Mouse (Mus musculus): ENCODE data around the gene Tmem256.

The Tmem256 gene

DNA sequence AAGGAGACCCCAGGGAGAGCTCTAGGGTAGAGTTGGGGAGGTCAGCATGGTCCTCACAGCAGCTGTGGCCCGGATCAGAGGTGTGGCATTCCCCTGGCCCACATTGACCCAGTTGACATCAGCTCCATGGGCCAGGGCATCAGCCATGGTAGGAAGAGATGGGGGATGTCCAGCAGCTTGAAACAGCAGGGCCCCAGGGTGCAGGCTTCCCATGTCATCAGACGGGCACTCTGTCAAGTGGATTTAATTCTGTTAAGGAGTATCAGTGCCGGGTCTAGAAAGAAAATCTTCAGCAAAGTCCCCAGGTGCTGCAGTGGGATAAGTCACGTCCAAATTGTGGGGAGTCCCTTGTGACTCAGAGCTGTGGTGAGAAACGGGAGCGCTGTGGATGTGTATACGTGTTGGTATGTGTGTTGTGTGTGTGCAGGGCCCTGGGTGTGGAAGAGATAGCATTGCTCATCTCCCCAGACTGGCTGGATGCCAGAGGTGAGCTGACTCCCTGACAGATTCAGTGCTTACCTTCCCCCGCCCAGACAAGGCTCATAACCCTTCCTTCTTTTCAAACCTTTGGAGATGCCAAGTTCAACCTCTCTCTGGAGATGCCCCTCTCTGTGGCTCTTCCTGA lies 45.3 kb downstream of the Tmem256 start:
- DNase-seq (ENCODE audit: low read depth, low spot score), result no peak

DNA sequence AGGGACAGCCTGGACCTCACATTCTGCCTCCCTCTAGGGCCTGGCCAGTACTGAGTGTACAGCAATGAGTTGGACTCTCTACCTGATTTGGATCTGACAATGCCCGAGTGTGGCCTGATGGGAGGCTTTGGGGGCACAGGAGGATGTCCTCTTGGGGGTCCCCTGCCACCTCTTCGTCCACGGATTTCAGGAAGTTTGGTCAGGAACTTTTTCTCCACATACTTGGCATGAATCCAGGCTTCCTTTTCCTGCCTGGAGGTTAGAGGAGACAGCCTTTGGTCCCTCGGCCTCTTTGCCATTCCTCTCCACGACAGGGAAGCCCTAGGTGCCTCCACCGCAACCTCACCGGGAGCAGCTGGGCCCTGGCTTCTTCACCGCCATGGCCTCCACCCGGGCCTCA lies 45.9 kb downstream of the Tmem256 start:
- DNase-seq (ENCODE audit: low read depth, low spot score), result no peak

DNA sequence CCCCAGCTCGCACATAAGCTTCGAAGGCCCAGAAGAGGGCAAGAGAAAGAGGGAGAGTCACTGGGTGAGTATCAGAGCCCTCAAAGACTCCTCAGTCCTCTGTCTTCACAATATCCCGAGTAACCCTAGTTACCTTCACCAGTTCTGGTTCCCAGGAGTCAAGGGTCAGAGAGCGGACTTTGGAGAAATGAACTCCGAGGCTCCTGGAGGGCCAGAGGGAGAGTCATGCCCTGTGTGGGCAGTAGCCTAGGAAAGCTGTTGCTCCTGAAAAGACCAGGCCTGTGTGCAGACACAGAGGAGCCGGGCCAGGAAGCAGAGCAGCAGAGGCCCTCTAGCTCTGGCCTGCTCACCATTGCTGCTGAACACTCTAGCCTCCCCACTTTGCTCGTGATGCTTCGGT lies 46.3 kb downstream of the Tmem256 start:
- no peak for DNase-seq (ENCODE audit: low read depth, low spot score)

DNA sequence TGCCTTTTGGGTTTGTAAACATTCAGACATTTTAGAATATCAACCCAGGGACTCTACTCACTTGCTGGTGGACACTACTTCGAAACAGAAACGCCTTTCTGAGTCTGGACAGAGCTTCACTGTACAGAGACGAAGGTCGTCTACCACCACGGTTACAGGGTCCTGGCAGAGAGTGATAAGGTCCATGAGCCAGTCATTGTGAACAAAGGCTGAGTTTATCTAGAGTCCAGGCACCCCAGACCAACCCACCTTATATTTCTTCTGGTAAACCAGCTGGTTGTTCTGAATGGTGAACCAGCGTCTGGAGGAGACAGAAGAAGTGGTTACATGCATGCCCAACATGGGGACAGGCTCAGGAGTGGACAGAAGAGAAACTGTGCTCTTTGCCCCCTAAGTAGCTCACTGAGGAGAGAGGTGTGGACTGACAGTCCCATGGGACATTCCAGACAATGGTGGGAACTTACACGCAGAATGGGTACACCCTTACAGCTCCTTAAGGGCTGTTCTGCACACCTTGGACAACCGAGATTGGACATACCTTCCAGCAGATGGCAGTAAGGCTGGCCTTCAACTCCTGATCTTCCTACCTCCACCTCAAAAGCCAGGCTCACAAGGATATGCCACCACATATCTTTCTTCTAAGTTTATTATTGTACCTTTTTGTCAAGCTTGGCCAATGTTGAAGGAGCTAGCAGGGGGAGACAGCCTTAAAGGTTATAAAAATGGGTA lies 48.8 kb downstream of the Tmem256 start:
- DNase-seq (ENCODE audit: low read depth, low spot score), result no peak

All from mesoderm, embryonic 11.5 days (tissue).